Mouse (Mus musculus) ES-Bruce4 (cell line): ENCODE data around the gene Zfp809.

Source experiments
- CTCF ChIP-seq: IDR thresholded peaks from one replicate; pipeline ENCODE4 v1.8.1; 2011; ENCODE audit warnings: low read depth, low read length
- EP300 ChIP-seq: IDR thresholded peaks from 2 replicates; pipeline ENCODE4 v1.6.1; 2011; ENCODE audit warnings: low read depth, low read length; ENCODE audit not compliant: insufficient read depth
- POLR2A ChIP-seq: IDR thresholded peaks from one replicate; pipeline ENCODE4 v1.8.1; 2011; ENCODE audit warnings: low read length; ENCODE audit not compliant: insufficient read depth

- TF ChIP-seq CTCF (no peak), EP300 (no peak), POLR2A (no peak)
Measured at GRCm38 (mm10) chr9:22268886-22269285, 43.4 kb downstream of the Zfp809 start.
